Mouse (Mus musculus) embryonic facial prominence, embryonic 12.5 days (tissue): ENCODE data around the gene Atad1. TPM values are rescaled to one million over a fixed set of nuclear protein-coding genes. Genes with fewer than 3 reads are reported as not detected.

ENCODE experiments used
- ATAC-seq: fragments of 200-750 bp; cut with Nextera tagmentation; 2 replicates; pipeline ENCODE4 v1.8.0; 2017; ENCODE audit not compliant: insufficient number of reproducible peaks, insufficient read depth, low FRiP score, low TSS enrichment
- H3K27ac ChIP-seq: fragments of 300-500 bp; sonication (generic); 2 replicates; pipeline ENCODE4 v1.5.1; 2016; ENCODE audit warnings: mild to moderate bottlenecking
- H3K27me3 ChIP-seq: fragments of 300-500 bp; sonication (generic); 2 replicates; pipeline ENCODE4 v1.6.1; 2016; ENCODE audit warnings: mild to moderate bottlenecking, moderate library complexity
- H3K36me3 ChIP-seq: fragments of 300-500 bp; sonication (generic); 2 replicates; pipeline ENCODE4 v1.6.1; 2016; ENCODE audit warnings: mild to moderate bottlenecking
- H3K4me1 ChIP-seq: fragments of 300-500 bp; sonication (generic); 2 replicates; pipeline ENCODE4 v1.6.1; 2016
- H3K4me2 ChIP-seq: fragments of 300-500 bp; sonication (generic); replicated peaks from 2 replicates; pipeline ENCODE4 v1.6.1; 2016; ENCODE audit warnings: mild to moderate bottlenecking, moderate library complexity
- H3K4me3 ChIP-seq: fragments of 300-500 bp; sonication (generic); 2 replicates; pipeline ENCODE4 v1.5.1; 2016; ENCODE audit warnings: mild to moderate bottlenecking
- H3K9ac ChIP-seq: fragments of 300-500 bp; sonication (generic); 2 replicates; pipeline ENCODE4 v1.6.1; 2016; ENCODE audit warnings: mild to moderate bottlenecking, moderate library complexity
- H3K9me3 ChIP-seq: fragments of 300-500 bp; sonication (generic); 2 replicates; pipeline ENCODE4 v1.6.1; 2016; ENCODE audit warnings: mild to moderate bottlenecking, moderate library complexity
- WGBS: fragments of 180-500 bp; shearing (Covaris S2); methylation state at CpG from one replicate; pipeline ENCODE4 v1.1.7; 2016; 5-methylcytosine and 5-hydroxymethylcytosine counted together
- polyA plus RNA-seq: library from polyadenylated mRNA; unstranded; fragments of >200 nt; fragmentation: Nextera tagmentation; extraction: Ambion mirVana; gene quantifications from 2 replicates; pipeline ENCODE4 v1.2.1, GENCODE M21; 2016

Gene Atad1
- polyA plus RNA-seq, 1 experiment from 2014 or later, result 67.6 TPM

- no peak overlapping the region for H3K27ac ChIP-seq
- no peaks in the 10 kb centered on the region for H3K9me3 ChIP-seq
- WGBS, result 80% methylated on average over 7 of the region's 7 CpGs
- H3K4me3 ChIP-seq, result no peak overlapping the region
- H3K9ac ChIP-seq, result no peak overlapping the region
- no peaks in the 10 kb centered on the region for H3K36me3 ChIP-seq
- ATAC-seq, result no peak
- no peaks in the 10 kb centered on the region; the same call in 1 of the 2 replicates for H3K27me3 ChIP-seq
- H3K4me2 ChIP-seq, result no peak overlapping the region
- H3K4me1 ChIP-seq, result no peaks in the 10 kb centered on the region
These were observed 1.7 kb downstream of the Atad1 start for GRCm38 (mm10) chr19:32737844-32738243.

- H3K4me1 ChIP-seq, result no peaks in the 10 kb centered on the region
- H3K9ac ChIP-seq, result no peak overlapping the region
- peaks cover 6% of the 10 kb centered on the region for H3K27me3 ChIP-seq
- H3K4me3 ChIP-seq, result no peak overlapping the region
- no peak overlapping the region for H3K4me2 ChIP-seq
- no peaks in the 10 kb centered on the region for H3K36me3 ChIP-seq
- no peaks in the 10 kb centered on the region for H3K9me3 ChIP-seq
- no peak overlapping the region for H3K27ac ChIP-seq
- no peak for ATAC-seq
These were observed 6.7 kb downstream of the Atad1 start for GRCm38 (mm10) chr19:32732922-32733321.

DNA sequence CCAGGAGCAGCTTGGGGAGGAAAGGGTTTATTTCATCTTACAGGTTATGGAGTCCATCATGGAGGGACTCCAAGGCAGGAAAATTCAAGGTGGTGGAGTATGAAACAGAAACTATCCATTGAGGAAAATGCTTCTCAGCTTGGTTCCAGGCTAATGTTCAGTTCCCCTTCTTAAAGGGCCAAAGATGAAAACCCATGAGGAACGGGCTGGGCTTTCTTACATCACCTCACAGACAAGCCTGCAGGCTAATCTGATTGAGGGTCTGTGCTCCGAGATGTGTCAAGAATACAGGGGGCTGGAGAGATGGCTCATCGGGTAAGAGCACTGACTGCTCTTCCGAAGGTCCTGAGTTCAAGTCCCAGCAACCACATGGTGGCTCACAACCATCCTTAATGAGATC lies 9.8 kb downstream of the Atad1 start:
- no peak overlapping the region for H3K9ac ChIP-seq
- 87% methylated on average over 4 of the region's 4 CpGs for WGBS
- peaks cover 11% of the 10 kb centered on the region; the same call in 1 of the 2 replicates for H3K4me1 ChIP-seq
- H3K4me2 ChIP-seq, result no peak overlapping the region
- peaks cover 18% of the 10 kb centered on the region for H3K27me3 ChIP-seq
- H3K4me3 ChIP-seq, result no peak overlapping the region
- ATAC-seq, result no peak
- no peak overlapping the region for H3K27ac ChIP-seq
- no peaks in the 10 kb centered on the region for H3K36me3 ChIP-seq
- H3K9me3 ChIP-seq, result no peaks in the 10 kb centered on the region

DNA sequence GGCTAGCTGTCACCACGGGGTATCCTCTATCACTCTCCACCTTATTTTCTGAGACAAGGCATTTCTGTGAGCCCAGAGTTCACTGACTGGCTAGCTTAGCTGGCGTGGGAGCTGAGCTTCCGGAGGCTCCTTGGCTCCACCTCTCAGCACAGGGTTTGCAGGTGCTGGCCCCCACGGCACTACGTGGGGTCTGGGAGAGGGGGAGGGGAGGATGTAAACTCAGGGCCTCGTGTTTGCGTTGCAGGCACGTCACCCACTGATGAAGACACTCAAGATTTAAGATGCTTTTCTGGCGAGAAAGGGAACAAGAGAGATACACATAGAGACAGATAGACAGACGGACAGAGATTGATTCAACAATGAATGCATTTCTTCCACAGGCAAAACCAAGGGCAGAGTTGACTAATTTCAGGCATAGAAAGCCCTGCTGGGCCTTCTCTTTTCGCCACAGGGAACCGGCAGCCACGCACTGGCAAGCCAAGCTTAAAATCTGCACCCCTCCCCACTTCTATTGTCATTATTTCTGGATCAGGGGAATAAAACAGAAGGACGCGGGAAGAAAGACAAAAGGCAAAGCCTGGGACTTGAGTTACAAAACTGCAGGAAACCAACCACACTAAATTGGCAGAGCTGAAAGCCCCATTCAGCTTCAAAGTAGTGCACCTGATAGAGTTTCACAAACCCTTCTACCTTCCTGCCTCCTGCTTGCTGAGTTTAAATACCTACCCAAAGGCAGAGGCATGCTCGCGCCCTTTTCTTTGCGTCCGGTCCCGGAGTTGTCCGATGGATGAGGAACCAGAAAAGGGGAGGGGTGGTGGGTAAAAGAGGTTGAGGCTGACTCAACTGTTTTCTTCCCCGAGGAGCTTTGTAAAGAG lies 12.9 kb downstream of the Atad1 start:
- ATAC-seq, result no peak
- peak overlapping the region; percentile 42 for H3K4me2 ChIP-seq
- peak overlapping the region; percentile 5 for H3K9ac ChIP-seq
- no peaks in the 10 kb centered on the region for H3K9me3 ChIP-seq
- 3% methylated on average over 22 of the region's 22 CpGs for WGBS
- H3K36me3 ChIP-seq, result no peaks in the 10 kb centered on the region
- peak overlapping the region; percentile 16 for H3K4me3 ChIP-seq
- peaks cover 18% of the 10 kb centered on the region for H3K27me3 ChIP-seq
- H3K4me1 ChIP-seq, result peaks cover 11% of the 10 kb centered on the region; the same call in 1 of the 2 replicates
- no peak overlapping the region for H3K27ac ChIP-seq

DNA sequence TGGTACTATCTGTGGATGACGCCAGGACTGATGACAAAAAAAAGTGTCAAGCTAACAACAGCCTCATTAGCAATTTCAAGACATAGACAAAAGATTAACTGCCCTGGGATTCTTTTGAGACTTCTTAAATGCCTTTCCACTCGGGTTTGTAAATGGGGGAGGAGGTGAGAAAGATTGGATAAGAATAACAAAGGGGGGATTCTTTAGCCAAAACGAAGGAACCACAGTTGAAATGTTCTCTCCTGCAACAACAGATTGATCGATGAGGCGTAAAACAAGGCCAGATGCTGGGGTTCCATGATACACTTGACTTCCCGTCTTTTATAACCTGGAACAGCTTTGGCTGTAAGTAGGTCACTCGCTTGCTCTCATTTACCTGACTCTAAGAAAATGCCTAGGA lies 15.8 kb downstream of the Atad1 start:
- Histone ChIP-seq H3K9me3 (no peaks in the 10 kb centered on the region), H3K4me3 (no peak overlapping the region), H3K36me3 (no peaks in the 10 kb centered on the region), H3K27me3 (peaks cover 18% of the 10 kb centered on the region), H3K9ac (no peak overlapping the region), H3K27ac (no peak overlapping the region), H3K4me1 (peaks cover 11% of the 10 kb centered on the region; the same call in 1 of the 2 replicates), H3K4me2 (no peak overlapping the region)
- ATAC-seq, result no peak
- WGBS, result 21% methylated on average over 7 of the region's 7 CpGs

DNA sequence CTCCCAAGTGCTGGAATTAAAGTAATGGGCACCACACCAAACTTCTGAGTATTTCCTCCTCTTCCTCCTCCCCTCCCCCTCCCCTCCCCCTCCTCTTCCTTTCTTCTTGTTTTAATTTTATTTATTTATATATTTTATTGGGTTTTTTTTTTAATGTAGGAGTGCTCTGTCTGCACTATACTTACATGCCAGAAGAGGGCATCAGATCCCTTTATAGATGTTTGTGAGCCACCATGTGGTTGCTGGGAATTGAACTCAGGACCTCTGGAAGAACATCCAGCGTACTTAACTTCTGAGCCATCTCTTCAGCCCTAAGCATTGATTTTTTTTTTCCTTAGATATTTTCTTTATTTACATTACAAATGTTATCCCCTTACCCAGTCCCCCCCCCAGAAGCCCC lies 19.3 kb downstream of the Atad1 start:
- no peak overlapping the region for H3K4me3 ChIP-seq
- 93% methylated on average over 1 of the region's 1 CpGs for WGBS
- H3K4me2 ChIP-seq, result no peak overlapping the region
- H3K27ac ChIP-seq, result no peak overlapping the region
- no peaks in the 10 kb centered on the region for H3K36me3 ChIP-seq
- no peaks in the 10 kb centered on the region for H3K9me3 ChIP-seq
- H3K27me3 ChIP-seq, result no peaks in the 10 kb centered on the region
- ATAC-seq, result no peak
- no peaks in the 10 kb centered on the region for H3K4me1 ChIP-seq
- no peak overlapping the region for H3K9ac ChIP-seq

DNA sequence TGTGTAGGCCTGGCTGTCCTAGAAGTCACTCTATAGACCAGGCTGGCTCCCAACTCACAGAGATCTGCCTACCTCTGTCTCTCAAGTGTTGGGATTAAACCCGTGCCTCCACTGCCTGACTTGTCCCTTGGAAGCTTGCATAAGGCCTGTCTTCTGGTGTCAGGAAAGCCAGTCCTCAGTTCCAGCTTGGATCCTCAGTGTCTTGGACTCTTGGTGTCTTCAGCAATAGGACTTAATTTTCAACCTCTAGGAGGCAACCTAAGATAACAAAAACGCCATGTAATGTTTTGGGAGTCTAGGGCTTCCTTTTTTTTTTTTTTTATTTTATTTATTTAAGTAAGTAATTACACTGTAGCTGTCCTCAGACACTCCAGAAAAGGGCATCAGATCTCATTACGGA lies 22.0 kb downstream of the Atad1 start:
- Histone ChIP-seq H3K27ac (no peak overlapping the region), H3K4me3 (no peak overlapping the region), H3K4me2 (no peak overlapping the region), H3K27me3 (no peaks in the 10 kb centered on the region), H3K9ac (no peak overlapping the region), H3K9me3 (no peaks in the 10 kb centered on the region), H3K36me3 (no peaks in the 10 kb centered on the region), H3K4me1 (no peaks in the 10 kb centered on the region)
- ATAC-seq, result no peak
- 65% methylated on average over 3 of the region's 3 CpGs for WGBS

DNA sequence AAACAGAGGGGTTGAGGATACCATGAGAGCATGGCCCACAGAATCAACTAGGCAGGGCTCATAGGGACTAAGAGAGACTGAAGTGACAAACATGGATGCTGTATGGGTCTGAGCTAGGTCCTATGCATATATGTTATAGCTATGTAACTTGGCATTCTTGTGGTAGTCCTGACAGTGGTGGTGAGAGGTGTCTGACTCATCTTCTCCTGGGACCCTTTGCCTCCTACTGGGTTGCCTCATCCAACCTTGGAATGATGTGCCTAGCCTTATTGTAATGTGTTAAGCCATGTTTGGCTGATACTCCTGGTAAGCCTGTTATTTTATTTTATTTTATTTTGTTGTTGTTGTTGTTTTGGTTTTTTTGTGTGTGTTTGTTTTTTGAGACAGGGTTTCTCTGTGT lies 23.9 kb downstream of the Atad1 start:
- no peak overlapping the region for H3K4me3 ChIP-seq
- H3K27me3 ChIP-seq, result no peaks in the 10 kb centered on the region
- no peak for ATAC-seq
- no peak overlapping the region for H3K27ac ChIP-seq
- H3K4me2 ChIP-seq, result no peak overlapping the region
- no peak overlapping the region for H3K9ac ChIP-seq
- peaks cover 6% of the 10 kb centered on the region for H3K4me1 ChIP-seq
- H3K36me3 ChIP-seq, result no peaks in the 10 kb centered on the region
- H3K9me3 ChIP-seq, result no peaks in the 10 kb centered on the region

- Histone ChIP-seq H3K9ac (no peak overlapping the region), H3K4me1 (peaks cover 6% of the 10 kb centered on the region), H3K4me2 (no peak overlapping the region), H3K27me3 (no peaks in the 10 kb centered on the region), H3K36me3 (no peaks in the 10 kb centered on the region), H3K4me3 (no peak overlapping the region), H3K27ac (no peak overlapping the region), H3K9me3 (no peaks in the 10 kb centered on the region)
- 4% methylated on average over 3 of the region's 3 CpGs for WGBS
- no peak for ATAC-seq
These were observed 24.4 kb downstream of the Atad1 start for GRCm38 (mm10) chr19:32715201-32715600.

- Histone ChIP-seq H3K4me1 (peaks cover 6% of the 10 kb centered on the region), H3K4me3 (no peak overlapping the region), H3K9ac (no peak overlapping the region), H3K9me3 (no peaks in the 10 kb centered on the region), H3K36me3 (0 out of 2 replicates have a peak, but pooled peaks cover 4% of the 10 kb centered on the region), H3K27me3 (no peaks in the 10 kb centered on the region), H3K27ac (no peak overlapping the region), H3K4me2 (no peak overlapping the region)
- WGBS, result 88% methylated on average over 3 of the region's 3 CpGs
- no peak for ATAC-seq
These were observed 26.1 kb downstream of the Atad1 start for GRCm38 (mm10) chr19:32713471-32713870.

GRCm38 (mm10) chr19:32712588-32713042 lies 27.0 kb downstream of the Atad1 start:
- Histone ChIP-seq H3K9me3 (no peaks in the 10 kb centered on the region), H3K36me3 (0 out of 2 replicates have a peak, but pooled peaks cover 4% of the 10 kb centered on the region), H3K9ac (peak overlapping the region; percentile 86), H3K4me1 (peaks cover 6% of the 10 kb centered on the region), H3K27me3 (no peaks in the 10 kb centered on the region), H3K4me3 (peak overlapping the region; percentile 89), H3K4me2 (peak overlapping the region; percentile 66), H3K27ac (peak overlapping the region; percentile 73)
- under 1% methylated on average over 11 of the region's 11 CpGs for WGBS
- ATAC-seq, result peak; percentile 83
